Mouse (Mus musculus) granulocyte monocyte progenitor cell, adult 5-6 weeks (primary cell): Measurements from ENCODE around the gene Syt14. TPM values are rescaled to one million over a fixed set of nuclear protein-coding genes. Genes with fewer than 3 reads are reported as not detected.

ENCODE experiments used
- total RNA-seq, 2 experiments: library from RNA; stranded (forward) in 1 of 2; stranded (reverse) in 1 of 2; fragments of 200-712, 200-1000 nt in 1 of 2; fragments of >200 nt in 1 of 2; fragmentation: Nextera tagmentation in 1 of 2; gene quantifications; 2 replicates each; pipeline ENCODE4 v1.2.3; 2014 to 2017

Gene Syt14
- total RNA-seq, 2 experiments from 2014 or later, result 0.21 TPM; not detected in 1

Other genes starting within 250 kb of the Syt14 start
- not detected in 2 replicates for gene Sertad4, start 180.0 kb downstream of the Syt14 start, total RNA-seq (2014; fragmentation: Nextera tagmentation)
- not detected in 2 replicates for gene Sertad4, start 180.0 kb downstream of the Syt14 start, total RNA-seq (2017)
- 26.3 and 40.3 TPM in 2 replicates for gene Diexf, start 94.5 kb upstream of the Syt14 start, total RNA-seq (2014; fragmentation: Nextera tagmentation)
- gene Diexf, start 94.5 kb upstream of the Syt14 start, total RNA-seq (2017), result 21.9 and 26.1 TPM in 2 replicates
- not detected in 2 replicates for gene Irf6, start 117.3 kb upstream of the Syt14 start, total RNA-seq (2014; fragmentation: Nextera tagmentation)
- gene Irf6, start 117.3 kb upstream of the Syt14 start, total RNA-seq (2017), result 0.22 TPM in 1 of 2 replicates, not detected in the other
- gene A130010J15Rik, start 132.3 kb upstream of the Syt14 start, total RNA-seq (2014; fragmentation: Nextera tagmentation), result 6.2 and 6.7 TPM in 2 replicates
- 7.0 and 13.9 TPM in 2 replicates for gene A130010J15Rik, start 132.3 kb upstream of the Syt14 start, total RNA-seq (2017)
- gene Traf3ip3, start 165.9 kb upstream of the Syt14 start, total RNA-seq (2014; fragmentation: Nextera tagmentation), result 77.4 and 94.9 TPM in 2 replicates
- 61.3 and 96.4 TPM in 2 replicates for gene Traf3ip3, start 165.9 kb upstream of the Syt14 start, total RNA-seq (2017)
- 6.7 and 8.8 TPM in 2 replicates for gene Lamb3, start 171.9 kb upstream of the Syt14 start, total RNA-seq (2014; fragmentation: Nextera tagmentation)
- 2.9 and 3.2 TPM in 2 replicates for gene Lamb3, start 171.9 kb upstream of the Syt14 start, total RNA-seq (2017)
- 19.3 and 43.7 TPM in 2 replicates for gene Hsd11b1, start 228.3 kb upstream of the Syt14 start, total RNA-seq (2014; fragmentation: Nextera tagmentation)
- 27.4 and 31.4 TPM in 2 replicates for gene Hsd11b1, start 228.3 kb upstream of the Syt14 start, total RNA-seq (2017)
- gene G0s2, start 237.4 kb upstream of the Syt14 start, total RNA-seq (2014; fragmentation: Nextera tagmentation), result 1.8 and 2.3 TPM in 2 replicates
- gene G0s2, start 237.4 kb upstream of the Syt14 start, total RNA-seq (2017), result 7.5 and 20.4 TPM in 2 replicates